Mouse (Mus musculus) 3134 (cell line): ENCODE results near the gene Stxbp3.

Experiments
- DNase-seq: peaks from one replicate; pipeline ENCODE4 v3.0.0-alpha.2; 2011; ENCODE audit warnings: low spot score; ENCODE audit not compliant: insufficient read length; ENCODE audit errors: extremely low read depth

Stxbp3 gene

DNA sequence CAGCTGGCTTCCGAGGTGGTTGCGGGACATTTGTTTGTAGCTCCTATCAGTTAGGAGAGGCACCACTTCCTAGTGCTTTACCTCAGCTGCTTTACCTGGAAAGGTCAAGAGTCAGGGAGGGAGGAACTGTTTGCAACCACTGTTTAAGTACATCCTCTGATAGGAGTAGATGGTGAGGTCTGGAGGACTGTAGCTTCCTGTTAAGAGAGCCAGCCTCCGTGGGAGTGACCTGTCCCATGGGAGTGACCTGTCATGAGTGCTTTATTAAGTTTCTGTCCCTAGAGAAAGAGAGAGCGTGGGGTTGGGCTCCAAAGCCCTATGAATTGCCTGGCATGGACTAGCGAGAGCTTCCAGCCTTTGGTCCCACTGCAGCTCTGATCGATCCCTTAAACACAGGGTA, 70.8 kb downstream of the Stxbp3 start:
- DNase-seq: no peak

DNA sequence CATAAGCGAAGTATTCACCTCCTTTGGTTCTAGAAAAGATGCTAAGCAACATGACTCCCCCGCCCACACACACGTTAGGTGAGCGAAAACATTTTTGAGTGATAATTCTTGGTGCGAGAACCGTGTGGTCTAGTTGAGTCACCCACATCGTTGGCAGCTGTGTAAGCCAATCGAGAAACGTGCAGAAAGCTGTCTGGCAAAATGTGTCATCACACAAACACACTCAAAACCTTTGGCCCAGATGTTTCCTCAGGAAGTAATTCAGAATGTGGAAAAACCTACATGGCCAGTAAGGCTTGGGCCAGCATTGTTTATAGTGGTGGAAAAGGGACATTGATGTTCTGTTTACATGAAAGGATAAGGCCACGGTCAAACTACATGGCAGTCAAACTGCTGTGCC, 72.9 kb downstream of the Stxbp3 start:
- peak; percentile 66 for DNase-seq

DNA sequence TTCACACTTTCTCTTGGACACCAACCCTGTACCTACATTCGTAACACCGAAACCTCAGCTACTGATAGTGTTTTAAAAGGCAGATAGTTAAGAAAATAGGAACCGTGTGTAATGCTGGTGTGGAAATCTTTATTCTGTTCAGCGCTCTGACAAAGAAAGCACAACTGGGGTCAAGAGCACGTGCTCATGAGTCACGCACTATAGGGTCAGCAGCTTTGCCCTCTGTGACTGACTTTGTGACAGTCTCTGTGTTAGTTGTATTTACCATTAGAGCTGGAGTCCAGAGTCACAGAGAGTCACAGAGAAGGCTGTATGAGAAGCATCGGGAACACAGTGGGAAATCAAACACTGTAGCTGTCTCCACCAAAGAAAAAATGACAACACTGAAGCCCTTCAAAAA, 73.4 kb downstream of the Stxbp3 start:
- DNase-seq: peak; percentile 30

DNA sequence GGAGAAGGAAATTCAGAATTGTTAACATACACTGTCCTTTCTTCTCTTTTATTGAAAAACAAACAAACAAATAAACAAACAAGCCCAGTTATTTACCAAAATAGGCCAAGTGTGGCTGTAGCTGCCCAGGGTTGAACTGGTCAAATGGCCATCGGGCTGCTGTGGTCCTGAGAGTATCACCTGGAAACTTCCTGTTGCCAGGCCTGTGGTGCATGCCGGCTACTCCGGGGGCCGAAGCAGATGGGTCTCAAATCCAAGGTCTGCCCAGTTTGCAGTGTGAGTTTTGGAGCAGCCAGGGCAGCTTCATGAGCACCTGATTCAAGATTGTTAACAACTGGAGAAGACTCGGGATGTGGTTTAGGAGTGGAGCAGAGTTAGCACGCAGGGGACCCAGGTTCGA, 74.8 kb downstream of the Stxbp3 start:
- DNase-seq: no peak

DNA sequence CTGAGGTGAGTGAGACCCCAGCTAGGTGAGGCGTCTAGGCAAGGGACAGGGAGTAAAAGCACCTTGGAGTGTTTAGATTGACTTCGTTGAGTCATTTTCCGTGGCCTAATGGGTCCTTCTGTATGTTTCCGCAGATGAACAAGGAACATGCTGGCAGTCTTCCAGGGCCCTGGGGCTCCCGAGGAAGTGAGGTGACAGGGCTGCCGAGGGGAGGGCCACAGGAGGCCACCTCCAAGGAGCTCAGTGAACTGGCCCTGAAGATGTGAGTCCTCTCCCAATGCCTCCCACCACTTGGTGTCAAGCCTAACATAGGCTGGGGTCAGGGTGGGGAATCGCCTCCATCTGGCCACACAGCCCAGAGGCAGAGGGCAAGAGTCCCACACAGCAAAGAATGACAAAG, 75.3 kb downstream of the Stxbp3 start:
- no peak for DNase-seq

GRCm38 (mm10) chr3:108763691-108764090, 76.6 kb downstream of the Stxbp3 start:
- DNase-seq: no peak

GRCm38 (mm10) chr3:108762597-108763111, 77.7 kb downstream of the Stxbp3 start:
- DNase-seq: peak; percentile 56

GRCm38 (mm10) chr3:108759566-108760420, 80.5 kb downstream of the Stxbp3 start:
- peak; percentile 47 for DNase-seq

GRCm38 (mm10) chr3:108757570-108757969, 82.8 kb downstream of the Stxbp3 start:
- DNase-seq: no peak

- DNase-seq: no peak
Observed at GRCm38 (mm10) chr3:108756131-108756530, 84.2 kb downstream of the Stxbp3 start.

DNA sequence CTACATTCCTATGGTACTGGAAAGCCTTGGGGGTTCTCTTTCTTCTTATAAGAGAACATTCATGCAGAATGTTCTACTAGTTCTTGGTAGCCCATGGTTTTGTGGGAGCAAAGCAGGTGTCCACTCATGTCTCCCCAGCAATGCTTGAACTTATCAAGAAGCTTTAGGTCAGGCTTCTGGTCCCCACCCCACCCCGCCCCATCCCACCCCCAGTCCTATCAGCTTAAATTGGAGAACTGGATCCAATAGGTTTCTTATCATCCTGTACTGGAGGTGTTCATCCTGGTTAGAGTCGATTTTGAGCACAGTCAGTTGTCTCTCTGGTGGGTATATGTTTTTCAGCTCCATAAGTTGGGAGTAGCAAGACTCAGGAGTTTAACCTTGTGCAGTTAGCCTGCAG, 84.8 kb downstream of the Stxbp3 start:
- no peak for DNase-seq

DNA sequence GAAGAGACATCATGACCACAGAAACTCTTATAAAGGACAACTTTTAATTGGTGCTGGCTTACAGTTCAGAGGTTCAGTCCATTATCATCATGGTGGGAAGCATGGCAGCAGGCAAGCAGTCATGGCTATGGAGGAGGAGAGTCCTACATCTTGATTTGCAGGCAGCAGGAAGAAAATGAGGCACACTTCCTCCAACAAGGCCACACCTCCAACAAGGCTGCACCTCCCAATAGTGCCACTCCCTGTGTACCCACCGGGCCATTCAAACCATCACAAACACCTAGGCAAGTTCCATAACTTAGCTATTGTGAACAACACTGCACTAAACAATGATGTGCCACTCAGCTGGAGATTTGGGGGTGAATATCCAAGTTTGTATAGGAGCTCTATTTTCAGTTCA, 85.8 kb downstream of the Stxbp3 start:
- no peak for DNase-seq

DNA sequence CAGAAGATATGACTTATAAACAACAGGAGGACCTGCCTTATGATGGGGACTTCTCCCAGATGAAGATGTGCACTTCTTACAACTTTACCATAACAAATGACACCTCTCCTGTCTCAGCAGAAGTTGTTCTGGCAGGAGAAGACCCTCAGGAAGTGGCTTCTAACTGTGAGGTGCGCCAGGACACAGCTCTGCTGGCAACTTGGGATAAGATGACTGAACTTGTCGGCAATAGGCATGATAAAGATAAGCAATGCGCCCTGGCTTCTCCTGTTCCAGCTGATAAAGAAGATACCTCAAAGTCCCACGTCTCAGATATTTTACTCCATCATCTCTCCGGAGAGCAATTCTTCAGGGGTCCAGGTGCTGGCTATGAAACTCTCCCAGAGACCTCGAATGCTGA, 88.6 kb downstream of the Stxbp3 start:
- DNase-seq: no peak

- no peak for DNase-seq
Observed at GRCm38 (mm10) chr3:108751061-108751460, 89.3 kb downstream of the Stxbp3 start.

DNA sequence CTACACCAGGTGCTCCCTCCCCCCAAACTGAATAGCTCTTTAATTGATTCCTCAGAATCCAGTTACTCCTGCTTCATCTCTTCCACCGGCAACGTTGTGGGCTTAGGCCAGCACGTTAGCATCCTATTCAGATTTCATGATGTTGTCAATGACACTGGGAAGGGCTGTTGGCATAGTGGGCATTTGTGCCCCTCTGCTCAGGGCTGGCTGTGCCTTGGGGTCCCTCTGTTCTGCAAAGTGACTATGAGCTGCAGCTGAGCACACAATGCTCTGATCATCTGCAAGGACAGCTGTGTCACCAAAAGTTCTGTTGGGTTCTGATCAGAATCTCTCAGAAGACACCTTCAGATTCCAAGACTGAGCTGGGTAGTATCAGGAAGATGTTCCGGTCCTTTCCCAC, 96.3 kb downstream of the Stxbp3 start:
- no peak for DNase-seq
